Mouse (Mus musculus) small intestine, adult 2 months (tissue): ENCODE measurements around the gene Gm10354.
"Not testable (repeated sequence)": the region's sequence is repeated elsewhere in the genome, so short reads cannot be mapped to it uniquely, and the experiment has no call there.

Source experiments
- CTCF ChIP-seq: fragments of 200-500 bp; IDR thresholded peaks from 2 replicates; pipeline ENCODE4 v1.5.1; 2012; ENCODE audit warnings: low read depth, mild to moderate bottlenecking, control low read depth, inconsistent platforms, low read length, moderate library complexity, mixed read lengths; ENCODE audit not compliant: insufficient replicate concordance, insufficient read length; ENCODE audit errors: extremely low read depth
- POLR2A ChIP-seq: fragments of 200-500 bp; IDR thresholded peaks from 2 replicates; pipeline ENCODE4 v1.6.1; 2012; ENCODE audit warnings: low read depth, mild to moderate bottlenecking, control low read depth, inconsistent platforms, low read length, moderate library complexity

GRCm38 (mm10) chr5:14953587-14953986 lies 25.1 kb downstream of the Gm10354 start:
- not testable (repeated sequence) for TF ChIP-seq CTCF, POLR2A
